Mouse (Mus musculus) heart, adult 18-20 months (tissue): ENCODE measurements around the gene Tmem131. TPM values are rescaled to one million over a fixed set of nuclear protein-coding genes. Genes with fewer than 3 reads are reported as not detected.

ENCODE experiments used
- DNase-seq, 2 experiments: peaks; one replicate each; pipeline ENCODE4 v3.0.0; 2021 to 2022; ENCODE audit warnings: mixed read lengths in 1 of 2
- total RNA-seq, 2 experiments: library from RNA; stranded (reverse); gene quantifications; 2 replicates each; pipeline ENCODE4 v1.2.3; 2021

The Tmem131 gene
- total RNA-seq, 2 experiments from 2014 or later: 24.2 to 29.6 TPM

GRCm38 (mm10) chr1:36782476-36782875, 161.0 kb downstream of the Tmem131 start:
- no peak for DNase-seq

- no peak for DNase-seq
These were observed 162.7 kb downstream of the Tmem131 start for GRCm38 (mm10) chr1:36780793-36781192.

GRCm38 (mm10) chr1:36772198-36772934, 171.1 kb downstream of the Tmem131 start:
- DNase-seq: no peak

GRCm38 (mm10) chr1:36770998-36771397, 172.5 kb downstream of the Tmem131 start:
- DNase-seq: no peak

- no peak for DNase-seq
These were observed 173.5 kb downstream of the Tmem131 start for GRCm38 (mm10) chr1:36769951-36770350.

- no peak for DNase-seq
These were observed 174.7 kb downstream of the Tmem131 start for GRCm38 (mm10) chr1:36768786-36769185.

GRCm38 (mm10) chr1:36767321-36767720, 176.1 kb downstream of the Tmem131 start:
- DNase-seq: no peak

- DNase-seq: no peak
These were observed 176.8 kb downstream of the Tmem131 start for GRCm38 (mm10) chr1:36766431-36767205.

GRCm38 (mm10) chr1:36761568-36761967, 181.9 kb downstream of the Tmem131 start, which contains the start of gene Zap70:
Gene Zap70 (plus strand): TSS chr1:36761798.
- no peak for DNase-seq

- DNase-seq: no peak
These were observed 182.4 kb downstream of the Tmem131 start for GRCm38 (mm10) chr1:36761061-36761460.

GRCm38 (mm10) chr1:36760401-36760800, 183.1 kb downstream of the Tmem131 start:
- no peak for DNase-seq

GRCm38 (mm10) chr1:36759076-36759475, 184.4 kb downstream of the Tmem131 start:
- no peak for DNase-seq

GRCm38 (mm10) chr1:36758553-36758952, 184.9 kb downstream of the Tmem131 start:
- no peak for DNase-seq

- peak in 1 of 2 experiments; percentile 27 for DNase-seq
These were observed 189.4 kb downstream of the Tmem131 start for GRCm38 (mm10) chr1:36753932-36754675.

- peak in 1 of 2 experiments; percentile 21 for DNase-seq
These were observed 197.0 kb downstream of the Tmem131 start for GRCm38 (mm10) chr1:36746452-36746851.

- no peak for DNase-seq
These were observed 197.8 kb downstream of the Tmem131 start for GRCm38 (mm10) chr1:36745661-36746060.

GRCm38 (mm10) chr1:36744268-36744944, 199.1 kb downstream of the Tmem131 start:
- DNase-seq: peak; percentile 47 to 80

GRCm38 (mm10) chr1:36743046-36743445, 200.4 kb downstream of the Tmem131 start:
- DNase-seq: no peak
